Mouse (Mus musculus): Measurements from ENCODE around the gene Prss36.

DNA sequence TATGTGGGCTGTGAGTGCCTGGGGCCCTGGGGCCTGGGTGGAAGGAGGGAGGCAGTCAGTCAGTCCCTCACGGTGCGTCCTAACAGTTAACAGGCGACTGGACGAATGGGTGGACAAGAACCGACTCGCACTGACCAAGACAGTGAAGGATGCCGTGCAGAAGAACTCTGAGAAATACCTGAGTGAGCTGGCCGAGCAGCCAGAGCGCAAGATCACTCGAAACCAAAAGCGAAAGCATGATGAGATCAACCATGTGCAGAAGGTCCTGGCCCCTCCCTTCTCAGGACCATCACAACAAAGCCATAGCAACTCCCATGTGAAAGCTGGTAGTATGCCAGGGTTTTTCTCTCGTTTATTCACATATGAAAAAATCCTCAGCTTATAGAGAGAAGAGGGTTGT lies 31.2 kb downstream of the Prss36 start:
- TF ChIP-seq POLR2A (IDR thresholded peaks at IDR 0.05; ENCODE audit: insufficient read length, low read depth) (no peak), TCF12 (IDR thresholded peaks at IDR 0.05; ENCODE audit: insufficient read depth, poor library complexity, severe bottlenecking) (no peak), MYOG (IDR thresholded peaks at IDR 0.05; ENCODE audit: control insufficient read depth in 1 of 3, insufficient read depth in 1 of 3, insufficient read length in 2 of 3, low read depth in 2 of 3) (no peak), MYOD1 (IDR thresholded peaks at IDR 0.05; ENCODE audit: control insufficient read depth in 1 of 3, insufficient read length in 2 of 3, low read depth in 2 of 3) (no peak), REST (IDR thresholded peaks at IDR 0.05; ENCODE audit: insufficient read depth, insufficient read length) (no peak), MAX (IDR thresholded peaks at IDR 0.05; ENCODE audit: low read depth) (no peak), POLR2AphosphoS2 (IDR thresholded peaks at IDR 0.05; ENCODE audit: insufficient read length, low read depth) (no peak), SRF (IDR thresholded peaks at IDR 0.05; ENCODE audit: control insufficient read depth, insufficient read length, low read depth) (no peak), E2F4 (IDR thresholded peaks at IDR 0.05; ENCODE audit: insufficient read depth) (no peak), TCF3 (IDR thresholded peaks at IDR 0.05; ENCODE audit: insufficient read length, low read depth) (no peak)

Data from myocyte (in vitro differentiated cells).